Mouse (Mus musculus) neural tube, embryonic 12.5 days (tissue): Measurements from ENCODE around the gene Fam72a. TPM values are rescaled to one million over a fixed set of nuclear protein-coding genes. Genes with fewer than 3 reads are reported as not detected.
A peak's percentile ranks its signal among the peaks of the same experiment; 100 is the strongest.

ENCODE experiments used
- ATAC-seq: fragments of 200-750 bp; cut with Nextera tagmentation; 2 replicates; pipeline ENCODE4 v1.8.0; 2017; ENCODE audit warnings: low read depth, mild to moderate bottlenecking, moderate TSS enrichment, moderate library complexity; ENCODE audit not compliant: low FRiP score
- H3K27ac ChIP-seq: fragments of 300-500 bp; sonication (generic); 2 replicates; pipeline ENCODE4 v1.5.1; 2016
- H3K27me3 ChIP-seq: fragments of 300-500 bp; sonication (generic); replicated peaks from 2 replicates; pipeline ENCODE4 v1.6.1; 2016; ENCODE audit warnings: mild to moderate bottlenecking
- H3K36me3 ChIP-seq: fragments of 300-500 bp; sonication (generic); 2 replicates; pipeline ENCODE4 v1.6.1; 2016; ENCODE audit warnings: mild to moderate bottlenecking
- H3K4me1 ChIP-seq: fragments of 300-500 bp; sonication (generic); 2 replicates; pipeline ENCODE4 v1.6.1; 2016
- H3K4me2 ChIP-seq: fragments of 300-500 bp; sonication (generic); replicated peaks from 2 replicates; pipeline ENCODE4 v1.6.1; 2016; ENCODE audit warnings: mild to moderate bottlenecking
- H3K4me3 ChIP-seq: fragments of 300-500 bp; sonication (generic); 2 replicates; pipeline ENCODE4 v1.5.1; 2016
- H3K9ac ChIP-seq: fragments of 300-500 bp; sonication (generic); 2 replicates; pipeline ENCODE4 v1.6.1; 2016; ENCODE audit warnings: mild to moderate bottlenecking
- H3K9me3 ChIP-seq: fragments of 300-500 bp; sonication (generic); 2 replicates; pipeline ENCODE4 v1.6.1; 2016; ENCODE audit warnings: mild to moderate bottlenecking
- WGBS: fragments of 180-500 bp; shearing (Covaris S2); methylation state at CpG from one replicate; pipeline ENCODE4 v1.1.7; 2016; 5-methylcytosine and 5-hydroxymethylcytosine counted together
- polyA plus RNA-seq: library from polyadenylated mRNA; unstranded; fragments of >200 nt; fragmentation: Nextera tagmentation; extraction: Ambion mirVana; gene quantifications from 2 replicates; pipeline ENCODE4 v1.2.1, GENCODE M21; 2016

Gene Fam72a
- 2.4 and 3.4 TPM in 2 replicates for polyA plus RNA-seq

GRCm38 (mm10) chr1:131527281-131528080 lies at the start of gene Fam72a, which contains the start of gene Srgap2:
Fam72a (plus strand) TSS chr1:131527903.
Srgap2 (minus strand) TSS chr1:131527352.
- Histone ChIP-seq H3K4me3 (peak within 1 kb of the TSS; percentile 60), H3K4me2 (peak within 1 kb of the TSS; percentile 96), H3K9me3 (no peaks in the 10 kb centered on the region), H3K27ac (peak within 1 kb of the TSS; percentile 75), H3K9ac (peak within 1 kb of the TSS; percentile 70), H3K27me3 (no peaks in the 10 kb centered on the region), H3K36me3 (no peaks in the 10 kb centered on the region), H3K4me1 (peaks cover 44% of the 10 kb centered on the region)
- WGBS: under 1% methylated on average over 44 of the region's 44 CpGs
- ATAC-seq: peak; percentile 98

- no peak overlapping the region for H3K4me2 ChIP-seq
- 19% methylated on average over 2 of the region's 2 CpGs for WGBS
- H3K9ac ChIP-seq: no peak overlapping the region
- H3K4me3 ChIP-seq: no peak overlapping the region
- H3K36me3 ChIP-seq: no peaks in the 10 kb centered on the region
- no peak overlapping the region for H3K27ac ChIP-seq
- ATAC-seq: no peak
- no peaks in the 10 kb centered on the region for H3K9me3 ChIP-seq
- no peaks in the 10 kb centered on the region for H3K4me1 ChIP-seq
- H3K27me3 ChIP-seq: no peaks in the 10 kb centered on the region
These were observed 48.9 kb upstream of the Fam72a start for GRCm38 (mm10) chr1:131478770-131479305.

- no peak for ATAC-seq
- H3K4me2 ChIP-seq: no peak overlapping the region
- H3K4me3 ChIP-seq: no peak overlapping the region
- no peaks in the 10 kb centered on the region for H3K9me3 ChIP-seq
- no peak overlapping the region for H3K27ac ChIP-seq
- H3K9ac ChIP-seq: no peak overlapping the region
- no peaks in the 10 kb centered on the region for H3K4me1 ChIP-seq
- H3K36me3 ChIP-seq: no peaks in the 10 kb centered on the region
- H3K27me3 ChIP-seq: no peaks in the 10 kb centered on the region
These were observed 46.3 kb upstream of the Fam72a start for GRCm38 (mm10) chr1:131481391-131481790.

GRCm38 (mm10) chr1:131482242-131482641 lies 45.5 kb upstream of the Fam72a start:
- Histone ChIP-seq H3K4me1 (no peaks in the 10 kb centered on the region), H3K9me3 (no peaks in the 10 kb centered on the region), H3K4me2 (no peak overlapping the region), H3K27ac (no peak overlapping the region), H3K36me3 (no peaks in the 10 kb centered on the region), H3K4me3 (no peak overlapping the region), H3K9ac (no peak overlapping the region), H3K27me3 (no peaks in the 10 kb centered on the region)
- no peak for ATAC-seq
- 92% methylated on average over 3 of the region's 3 CpGs for WGBS

GRCm38 (mm10) chr1:131486094-131486850 lies 41.4 kb upstream of the Fam72a start:
- Histone ChIP-seq H3K27me3 (no peaks in the 10 kb centered on the region), H3K4me3 (no peak overlapping the region), H3K9ac (no peak overlapping the region), H3K4me2 (no peak overlapping the region), H3K4me1 (no peaks in the 10 kb centered on the region), H3K36me3 (no peaks in the 10 kb centered on the region), H3K27ac (no peak overlapping the region), H3K9me3 (no peaks in the 10 kb centered on the region)
- WGBS: 80% methylated on average over 5 of the region's 5 CpGs
- ATAC-seq: no peak

GRCm38 (mm10) chr1:131489312-131489711 lies 38.4 kb upstream of the Fam72a start:
- WGBS: 88% methylated on average over 3 of the region's 3 CpGs
- H3K36me3 ChIP-seq: no peaks in the 10 kb centered on the region

GRCm38 (mm10) chr1:131491579-131491978 lies 36.1 kb upstream of the Fam72a start:
- Histone ChIP-seq H3K36me3 (no peaks in the 10 kb centered on the region), H3K9me3 (no peaks in the 10 kb centered on the region), H3K9ac (no peak overlapping the region), H3K27me3 (no peaks in the 10 kb centered on the region), H3K4me1 (no peaks in the 10 kb centered on the region), H3K4me2 (no peak overlapping the region), H3K27ac (no peak overlapping the region), H3K4me3 (no peak overlapping the region)
- WGBS: 49% methylated on average over 4 of the region's 4 CpGs
- ATAC-seq: no peak

More at GRCm38 (mm10) chr1:131489312-131489711, 38.4 kb upstream of the Fam72a start:
- no peak overlapping the region for H3K9ac ChIP-seq
- no peaks in the 10 kb centered on the region for H3K27me3 ChIP-seq
- ATAC-seq: no peak
- H3K4me2 ChIP-seq: no peak overlapping the region
- H3K27ac ChIP-seq: no peak overlapping the region
- H3K4me3 ChIP-seq: no peak overlapping the region
- H3K4me1 ChIP-seq: no peaks in the 10 kb centered on the region
- H3K9me3 ChIP-seq: no peaks in the 10 kb centered on the region

GRCm38 (mm10) chr1:131492360-131492759 lies 35.3 kb upstream of the Fam72a start:
- H3K4me2 ChIP-seq: no peak overlapping the region
- ATAC-seq: no peak
- no peak overlapping the region for H3K9ac ChIP-seq
- WGBS: 64% methylated on average over 2 of the region's 2 CpGs
- no peaks in the 10 kb centered on the region for H3K9me3 ChIP-seq
- no peak overlapping the region for H3K27ac ChIP-seq
- H3K4me3 ChIP-seq: no peak overlapping the region
- no peaks in the 10 kb centered on the region for H3K4me1 ChIP-seq
- no peaks in the 10 kb centered on the region for H3K36me3 ChIP-seq
- H3K27me3 ChIP-seq: no peaks in the 10 kb centered on the region

GRCm38 (mm10) chr1:131493966-131494898 lies 33.5 kb upstream of the Fam72a start:
- Histone ChIP-seq H3K9me3 (no peaks in the 10 kb centered on the region), H3K4me1 (no peaks in the 10 kb centered on the region), H3K9ac (no peak overlapping the region), H3K36me3 (no peaks in the 10 kb centered on the region), H3K4me2 (no peak overlapping the region), H3K4me3 (no peak overlapping the region), H3K27ac (no peak overlapping the region), H3K27me3 (no peaks in the 10 kb centered on the region)
- no peak for ATAC-seq
- WGBS: 89% methylated on average over 4 of the region's 4 CpGs

GRCm38 (mm10) chr1:131498231-131498630 lies 29.5 kb upstream of the Fam72a start:
- Histone ChIP-seq H3K27ac (no peak overlapping the region), H3K4me3 (no peak overlapping the region), H3K27me3 (no peaks in the 10 kb centered on the region), H3K4me2 (no peak overlapping the region), H3K36me3 (no peaks in the 10 kb centered on the region), H3K9me3 (no peaks in the 10 kb centered on the region), H3K9ac (no peak overlapping the region), H3K4me1 (no peaks in the 10 kb centered on the region)
- no peak for ATAC-seq
- 83% methylated on average over 1 of the region's 1 CpGs for WGBS

GRCm38 (mm10) chr1:131501681-131502080 lies 26.0 kb upstream of the Fam72a start:
- Histone ChIP-seq H3K9ac (no peak overlapping the region), H3K4me3 (no peak overlapping the region), H3K27me3 (no peaks in the 10 kb centered on the region), H3K4me1 (no peaks in the 10 kb centered on the region), H3K4me2 (no peak overlapping the region), H3K36me3 (no peaks in the 10 kb centered on the region), H3K9me3 (no peaks in the 10 kb centered on the region), H3K27ac (no peak overlapping the region)
- WGBS: 94% methylated on average over 1 of the region's 1 CpGs
- no peak for ATAC-seq
